Mouse (Mus musculus) C2C12 (cell line): ENCODE data around the gene Usp37.

Source experiments
- CTCF ChIP-seq: IDR thresholded peaks from one replicate; pipeline ENCODE4 v1.5.1; 2011; ENCODE audit not compliant: control insufficient read depth, insufficient read depth, insufficient read length
- FOSL1 ChIP-seq: IDR thresholded peaks from one replicate; pipeline ENCODE4 v1.8.0; 2011; ENCODE audit warnings: mild to moderate bottlenecking, low read length; ENCODE audit not compliant: poor library complexity, insufficient read depth, severe bottlenecking
- MAX ChIP-seq: IDR thresholded peaks from one replicate; pipeline ENCODE4 v1.6.1; 2011; ENCODE audit warnings: mild to moderate bottlenecking, control low read depth
- MYOD1 ChIP-seq: IDR thresholded peaks from one replicate; pipeline ENCODE4 v1.6.1; 2011; ENCODE audit warnings: low read depth; ENCODE audit not compliant: control insufficient read depth, insufficient read length
- MYOG ChIP-seq: IDR thresholded peaks from one replicate; pipeline ENCODE4 v1.6.1; 2011; ENCODE audit not compliant: control insufficient read depth, insufficient read length; ENCODE audit errors: extremely low read depth
- USF1 ChIP-seq: IDR thresholded peaks from one replicate; pipeline ENCODE4 v1.6.1; 2011; ENCODE audit warnings: low read depth, mild to moderate bottlenecking, control low read depth, moderate library complexity

DNA sequence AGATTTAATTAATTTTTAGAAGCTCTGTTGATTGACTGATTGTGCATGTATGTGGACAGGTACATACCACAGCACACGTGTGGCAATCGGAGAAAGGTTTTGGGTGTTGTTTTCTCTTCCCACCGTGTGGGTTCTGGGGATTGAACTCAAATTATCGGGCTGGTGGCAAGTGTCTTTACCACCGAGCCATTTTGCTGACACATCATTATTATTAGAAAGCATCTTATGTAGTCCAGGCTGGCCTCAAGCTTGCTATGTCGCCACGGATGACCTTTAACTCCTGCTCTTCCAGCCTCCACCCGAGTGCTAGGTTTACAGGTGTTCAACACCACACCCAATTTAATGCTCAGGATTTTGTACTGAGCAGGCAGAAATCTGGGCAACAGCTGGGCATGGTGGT lies 131.4 kb downstream of the Usp37 start:
- TF ChIP-seq CTCF = no peak
- no peak for TF ChIP-seq FOSL1
- no peak for TF ChIP-seq MYOD1
- no peak for TF ChIP-seq MAX
- TF ChIP-seq USF1 = no peak
- no peak for TF ChIP-seq MYOG
